Mouse (Mus musculus) left cerebral cortex, adult 9 months (tissue): ENCODE results near the gene Myh4.
A peak's percentile ranks its signal among the peaks of the same experiment; 100 is the strongest.

Experiments
- DNase-seq, 2 experiments: peaks; one replicate each; pipeline ENCODE4 v3.0.0; 2022; ENCODE audit warnings: low spot score in 2 of 2

The Myh4 gene

DNA sequence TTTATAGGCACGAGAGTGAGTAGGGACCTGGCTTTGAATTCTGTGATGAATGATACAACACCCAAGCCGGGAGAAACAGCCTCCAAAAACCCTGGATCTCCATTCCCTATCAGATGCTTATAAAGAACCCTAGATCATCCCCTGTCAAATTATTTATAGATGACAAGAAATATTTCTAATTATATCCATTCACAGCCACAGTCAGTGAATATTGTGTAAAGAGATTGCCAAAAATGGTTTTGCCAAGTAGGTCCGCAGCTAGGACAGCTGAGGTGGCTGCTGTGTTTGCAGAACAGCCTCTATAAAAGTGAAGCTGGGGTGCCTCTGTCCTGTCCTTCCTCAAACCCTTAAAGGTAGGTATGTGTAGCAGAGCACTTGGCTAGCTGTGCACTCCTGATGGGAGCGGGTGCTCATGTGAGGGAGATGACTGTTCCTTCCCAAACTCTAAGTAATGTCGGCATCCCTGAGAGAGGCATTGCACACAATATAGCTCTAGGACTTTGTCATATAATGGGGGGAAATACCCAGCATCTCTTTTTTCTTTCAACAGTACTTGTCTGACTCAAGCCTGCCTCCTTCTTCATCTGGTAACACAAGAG, at the start of gene Myh4:
TSS of gene Myh4 (plus strand) at position 549 of the 599 bp plus-strand sequence.
- no peak for DNase-seq

DNA sequence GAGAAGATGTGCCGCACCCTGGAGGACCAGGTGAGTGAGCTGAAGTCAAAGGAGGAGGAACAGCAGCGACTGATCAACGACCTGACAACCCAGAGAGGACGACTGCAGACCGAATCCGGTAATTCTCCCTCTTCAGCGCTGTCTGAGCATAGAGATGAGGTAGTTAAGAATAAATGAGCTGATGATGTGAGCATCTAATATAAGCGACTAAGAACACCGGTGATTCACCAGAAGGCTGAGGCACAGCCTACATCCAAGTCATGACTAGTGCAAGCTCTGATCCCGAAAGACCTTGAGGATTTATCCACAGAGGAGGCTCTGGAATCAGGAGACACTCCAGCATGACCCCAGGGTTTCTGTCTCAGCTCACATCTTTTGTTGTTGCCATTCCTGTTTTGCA, 47.5 kb upstream of the Myh4 start:
- no peak for DNase-seq

DNA sequence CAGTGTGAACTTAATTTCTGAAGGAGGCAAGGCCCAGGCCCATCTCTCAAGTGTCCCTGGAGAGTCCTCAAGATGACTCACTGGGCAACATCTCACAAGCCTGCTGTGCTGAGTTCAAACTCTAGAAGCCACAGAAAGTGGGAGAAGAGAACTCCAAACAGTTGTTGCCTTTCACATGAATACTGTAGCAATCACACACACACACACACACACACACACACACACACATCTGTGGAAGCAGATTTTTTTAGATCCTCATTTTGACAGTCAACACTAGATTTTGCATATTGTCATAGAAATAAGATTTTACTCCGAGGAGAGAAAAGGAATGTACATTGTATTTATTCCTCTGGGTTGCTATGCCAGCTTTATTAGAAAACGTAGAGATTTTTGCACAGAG, 47.0 kb upstream of the Myh4 start:
- DNase-seq, result no peak

DNA sequence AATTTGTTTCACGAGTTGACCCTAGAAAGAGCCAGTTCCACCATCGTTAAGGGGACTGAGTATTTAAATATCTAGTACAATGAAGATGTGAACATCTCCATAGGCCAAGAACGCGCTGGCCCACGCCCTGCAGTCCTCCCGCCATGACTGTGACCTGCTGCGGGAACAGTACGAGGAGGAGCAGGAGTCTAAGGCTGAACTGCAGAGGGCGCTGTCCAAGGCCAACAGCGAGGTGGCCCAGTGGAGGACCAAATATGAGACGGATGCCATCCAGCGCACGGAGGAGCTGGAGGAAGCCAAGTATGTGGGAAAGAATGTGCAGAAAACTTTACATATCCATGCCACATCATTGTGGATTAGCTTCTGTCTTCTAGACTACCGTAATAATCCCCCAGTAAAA, 46.3 kb upstream of the Myh4 start:
- DNase-seq, result no peak

GRCm38 (mm10) chr11:67199321-67199720, 38.5 kb upstream of the Myh4 start:
- DNase-seq, result no peak

- DNase-seq, result no peak
These were observed 38.1 kb upstream of the Myh4 start, which contains the start of gene Myh1 for GRCm38 (mm10) chr11:67199752-67200151. TSS of gene Myh1 (plus strand) at chr11:67200052.

DNA sequence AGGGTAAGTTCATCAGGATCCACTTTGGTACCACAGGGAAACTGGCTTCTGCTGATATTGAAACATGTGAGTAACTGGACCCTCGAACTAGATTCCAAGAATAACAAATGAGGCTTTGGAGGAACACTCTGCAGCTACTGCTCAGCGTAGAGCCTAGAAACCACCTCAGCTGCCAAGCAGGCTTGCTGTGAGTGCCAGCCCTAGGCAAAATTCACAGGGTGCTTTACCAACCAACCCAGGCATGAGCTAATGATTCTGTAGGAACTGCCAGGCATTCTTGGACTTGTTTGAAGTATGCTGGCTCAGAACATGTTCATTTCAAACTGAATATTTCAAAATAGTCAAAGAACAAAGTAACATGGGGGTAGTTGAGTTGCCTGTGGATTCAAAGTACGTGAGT, 33.1 kb upstream of the Myh4 start:
- peak in 1 of 2 experiments; percentile 31 for DNase-seq

- peak in 1 of 2 experiments; percentile 41 for DNase-seq
These were observed 16.0 kb upstream of the Myh4 start for GRCm38 (mm10) chr11:67221803-67222202.

DNA sequence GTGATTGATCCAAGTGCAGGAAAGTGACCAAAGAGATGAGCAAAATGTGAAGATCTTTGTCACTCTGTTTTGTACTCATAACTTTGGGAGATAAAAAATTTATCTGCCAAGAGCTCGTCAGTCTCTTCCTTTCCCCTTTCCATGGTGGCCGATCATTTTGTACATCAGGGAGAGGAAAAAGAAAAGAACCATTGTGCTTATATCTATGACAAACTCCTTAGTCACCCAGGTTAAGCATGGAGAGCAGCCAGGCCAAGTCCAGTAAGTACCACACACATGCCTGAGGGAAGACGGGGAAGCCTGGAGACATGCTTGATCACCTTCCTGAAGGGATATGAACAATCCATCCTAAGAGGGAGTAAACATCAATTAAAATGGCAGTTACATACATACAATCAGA, 13.4 kb upstream of the Myh4 start:
- DNase-seq, result no peak

- no peak for DNase-seq
These were observed 9.1 kb upstream of the Myh4 start for GRCm38 (mm10) chr11:67228731-67229130.

- DNase-seq, result peak in 1 of 2 experiments; percentile 34
These were observed 8.7 kb upstream of the Myh4 start for GRCm38 (mm10) chr11:67229166-67229565.

- no peak for DNase-seq
These were observed 7.9 kb upstream of the Myh4 start for GRCm38 (mm10) chr11:67229946-67230345.

DNA sequence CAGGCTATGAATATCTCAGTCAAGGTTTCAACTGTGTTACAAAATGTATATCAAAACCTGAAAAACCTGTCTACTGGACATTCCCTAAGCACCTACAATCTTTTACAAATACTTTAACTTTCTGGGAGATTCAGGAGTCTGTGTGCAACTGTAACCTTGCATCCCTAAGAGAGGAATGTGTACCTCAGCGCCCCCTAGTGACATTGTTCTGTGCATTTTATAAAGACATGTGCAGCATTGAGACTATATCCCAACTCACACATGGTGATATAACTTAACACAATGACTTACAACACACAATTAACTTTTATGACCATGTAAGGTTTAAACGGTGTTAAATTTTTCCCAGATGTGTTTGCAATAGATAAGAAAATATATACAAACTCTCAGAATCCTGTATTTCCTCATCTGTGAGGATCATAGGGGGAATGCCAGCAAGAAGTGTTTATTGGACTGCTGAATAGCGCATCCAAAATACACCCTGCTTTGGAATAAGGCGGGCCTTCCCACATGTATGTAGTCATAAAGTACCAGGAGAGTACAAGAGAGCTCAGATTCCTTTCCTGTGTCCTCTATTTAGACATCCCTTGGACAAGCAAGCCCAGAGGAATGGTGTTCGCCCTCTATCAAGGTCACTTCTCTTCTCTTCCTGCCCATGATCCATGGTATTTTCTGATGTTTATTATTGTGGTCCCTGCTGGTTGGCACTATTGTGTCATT, 2.0 kb upstream of the Myh4 start:
- peak in 1 of 2 experiments; percentile 69 for DNase-seq

- DNase-seq, result no peak
These were observed 1.0 kb upstream of the Myh4 start for GRCm38 (mm10) chr11:67236799-67237198.

GRCm38 (mm10) chr11:67241051-67241450, 3.2 kb downstream of the Myh4 start:
- DNase-seq, result no peak

- peak in 1 of 2 experiments; percentile 14 for DNase-seq
These were observed 15.9 kb downstream of the Myh4 start for GRCm38 (mm10) chr11:67253691-67254090.

DNA sequence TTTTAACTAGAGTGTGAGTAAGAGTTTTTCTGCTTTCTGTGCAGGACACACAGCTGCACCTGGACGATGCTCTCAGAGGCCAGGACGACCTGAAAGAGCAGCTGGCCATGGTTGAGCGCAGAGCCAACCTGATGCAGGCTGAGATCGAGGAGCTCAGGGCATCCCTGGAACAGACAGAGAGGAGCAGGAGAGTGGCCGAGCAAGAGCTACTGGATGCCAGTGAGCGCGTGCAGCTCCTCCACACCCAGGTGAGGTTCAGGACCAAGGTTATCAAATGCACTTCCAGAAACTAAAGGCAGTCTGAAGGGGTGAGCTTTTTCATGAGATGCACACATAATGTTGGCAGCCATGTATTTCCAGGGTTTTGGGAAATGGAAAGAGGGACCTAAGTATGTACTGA, 19.2 kb downstream of the Myh4 start:
- no peak for DNase-seq

DNA sequence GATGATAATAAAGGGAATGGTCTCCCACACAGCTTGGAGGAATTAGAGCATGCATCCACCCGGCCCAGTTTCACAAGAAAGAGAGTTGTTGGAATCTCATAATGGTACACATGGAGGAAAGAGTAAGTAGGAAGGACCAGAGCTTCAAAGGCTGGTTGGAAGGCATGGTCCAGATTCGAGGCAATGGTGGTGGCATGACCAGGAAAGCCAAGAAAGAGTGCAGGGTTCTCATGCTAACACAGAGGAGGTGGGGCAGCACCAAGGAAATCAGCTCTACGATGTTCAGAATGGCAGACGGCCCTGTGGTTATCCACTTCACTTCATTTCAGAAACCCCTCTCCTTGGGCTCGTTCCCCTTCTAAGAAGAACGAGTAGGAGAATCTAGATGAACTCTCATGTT, 23.1 kb downstream of the Myh4 start:
- DNase-seq, result no peak

DNA sequence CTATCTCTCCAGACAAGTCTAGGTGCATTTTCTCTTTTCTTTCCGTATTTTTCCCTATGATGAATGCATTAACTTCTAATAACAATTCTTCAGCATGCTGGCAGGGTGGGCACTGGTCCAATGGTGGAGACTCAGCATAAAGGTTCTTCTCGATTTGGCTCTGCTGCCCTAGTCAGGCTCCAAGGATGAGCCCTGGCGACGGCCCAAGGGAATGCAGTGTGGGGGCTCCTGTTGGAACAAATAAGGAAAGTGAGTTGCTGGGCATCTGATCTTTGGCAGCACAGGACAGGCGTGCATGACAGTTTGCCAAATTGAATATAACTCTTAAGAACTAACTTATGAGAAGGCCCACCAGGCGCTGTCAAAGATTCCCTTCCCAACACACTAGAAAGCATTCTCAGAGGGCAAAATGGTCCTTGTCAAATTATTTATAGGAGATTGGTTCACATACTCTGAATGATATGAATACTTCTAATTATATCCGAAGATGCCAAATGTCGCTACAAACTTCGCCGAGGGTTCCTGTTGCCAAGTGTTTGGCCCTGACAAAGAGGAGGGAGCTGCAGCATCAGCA, 38.9 kb downstream of the Myh4 start, which contains the start of gene Myh8:
TSS of gene Myh8 (plus strand) at position 524 of the 574 bp plus-strand sequence.
- DNase-seq, result no peak

GRCm38 (mm10) chr11:67293440-67293839, 55.6 kb downstream of the Myh4 start:
- peak; percentile 10 to 20 for DNase-seq
